Mouse (Mus musculus): ENCODE measurements around the gene Gm35315.

DNA sequence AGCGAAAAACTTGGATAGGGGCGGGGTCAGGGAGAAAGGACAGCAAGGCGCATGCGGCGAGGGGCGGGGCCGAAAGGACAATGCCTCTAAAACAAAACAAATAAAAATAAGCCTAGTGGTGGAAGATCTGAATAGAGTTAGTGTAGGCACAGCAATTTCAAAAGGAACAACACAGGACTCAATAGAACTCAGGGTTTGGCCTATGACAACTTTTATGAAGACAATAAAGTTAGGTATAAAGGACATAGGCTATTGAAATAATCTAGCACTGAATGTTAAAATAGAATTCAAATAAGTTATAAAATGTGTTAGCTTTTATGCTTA lies 14.0 kb upstream of the Gm35315 start:
- no peak for TF ChIP-seq CTCF (IDR thresholded peaks at IDR 0.05; ENCODE audit: low read depth, low read length)
- TF ChIP-seq GATA1 (IDR thresholded peaks at IDR 0.05; ENCODE audit: borderline replicate concordance, low read length): no peak
- no peak for TF ChIP-seq GATA2 (IDR thresholded peaks at IDR 0.05; ENCODE audit: borderline replicate concordance, low read depth, low read length)

All from G1E (cell line).